Mouse (Mus musculus): Measurements from ENCODE around the gene Abca17. TPM values are rescaled to one million over a fixed set of nuclear protein-coding genes. Genes with fewer than 3 reads are reported as not detected.

Abca17 gene
- total RNA-seq, 2 experiments from 2014 or later, result 1.3 to 1.7 TPM

GRCm38 (mm10) chr17:24226721-24227120, 124.1 kb downstream of the Abca17 start:
- H3K4me3 ChIP-seq, result no peak overlapping the region
- no peak overlapping the region for H3K27ac ChIP-seq
- DNase-seq (ENCODE audit: extremely low spot score in 1 of 2, low spot score in 2 of 2), result no peak
- no peak for TF ChIP-seq CTCF (IDR thresholded peaks at IDR 0.05)
- intact Hi-C loops (cut with DNase I), result no loop called here

GRCm38 (mm10) chr17:24225851-24226250, 125.0 kb downstream of the Abca17 start:
- TF ChIP-seq CTCF (IDR thresholded peaks at IDR 0.05), result no peak
- no peak overlapping the region for H3K4me3 ChIP-seq
- H3K27ac ChIP-seq, result no peak overlapping the region
- no peak for DNase-seq (ENCODE audit: extremely low spot score in 1 of 2, low spot score in 2 of 2)
- intact Hi-C loops (cut with DNase I), result no loop called here

- no peak for DNase-seq (ENCODE audit: extremely low spot score in 1 of 2, low spot score in 2 of 2)
- Histone ChIP-seq H3K4me3 (no peak overlapping the region), H3K27ac (no peak overlapping the region)
- intact Hi-C loops (cut with DNase I), result no loop called here
- no peak for TF ChIP-seq CTCF (IDR thresholded peaks at IDR 0.05)
These were observed 126.1 kb downstream of the Abca17 start for GRCm38 (mm10) chr17:24224741-24225140.

DNA sequence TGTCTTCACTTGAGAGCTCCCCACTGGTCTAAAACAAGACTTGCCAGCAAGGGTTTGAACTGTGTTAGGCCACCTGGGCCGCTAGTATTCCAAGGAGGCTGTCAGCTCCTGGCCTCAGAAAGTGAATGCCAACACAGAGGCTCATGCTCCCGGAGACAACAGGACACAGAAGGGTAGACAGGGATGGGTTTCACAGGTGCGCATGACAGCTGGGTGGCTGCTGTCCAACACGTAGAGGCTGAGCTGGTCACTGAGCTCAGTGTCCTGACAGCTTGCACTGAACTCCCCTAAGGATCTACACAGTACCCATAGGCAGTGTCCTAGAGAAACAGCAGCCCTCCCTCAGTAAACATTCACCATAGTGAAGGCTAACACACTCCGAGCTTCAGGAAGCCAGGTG, 127.4 kb downstream of the Abca17 start:
- TF ChIP-seq CTCF (IDR thresholded peaks at IDR 0.05), result no peak
- Histone ChIP-seq H3K27ac (no peak overlapping the region), H3K4me3 (no peak overlapping the region)
- no peak for DNase-seq (ENCODE audit: extremely low spot score in 1 of 2, low spot score in 2 of 2)
- intact Hi-C loops (cut with DNase I), result no loop called here

- intact Hi-C loops (cut with DNase I), result no loop called here
- H3K27ac ChIP-seq, result no peak overlapping the region
These were observed 128.2 kb downstream of the Abca17 start for GRCm38 (mm10) chr17:24222653-24223052.

DNA sequence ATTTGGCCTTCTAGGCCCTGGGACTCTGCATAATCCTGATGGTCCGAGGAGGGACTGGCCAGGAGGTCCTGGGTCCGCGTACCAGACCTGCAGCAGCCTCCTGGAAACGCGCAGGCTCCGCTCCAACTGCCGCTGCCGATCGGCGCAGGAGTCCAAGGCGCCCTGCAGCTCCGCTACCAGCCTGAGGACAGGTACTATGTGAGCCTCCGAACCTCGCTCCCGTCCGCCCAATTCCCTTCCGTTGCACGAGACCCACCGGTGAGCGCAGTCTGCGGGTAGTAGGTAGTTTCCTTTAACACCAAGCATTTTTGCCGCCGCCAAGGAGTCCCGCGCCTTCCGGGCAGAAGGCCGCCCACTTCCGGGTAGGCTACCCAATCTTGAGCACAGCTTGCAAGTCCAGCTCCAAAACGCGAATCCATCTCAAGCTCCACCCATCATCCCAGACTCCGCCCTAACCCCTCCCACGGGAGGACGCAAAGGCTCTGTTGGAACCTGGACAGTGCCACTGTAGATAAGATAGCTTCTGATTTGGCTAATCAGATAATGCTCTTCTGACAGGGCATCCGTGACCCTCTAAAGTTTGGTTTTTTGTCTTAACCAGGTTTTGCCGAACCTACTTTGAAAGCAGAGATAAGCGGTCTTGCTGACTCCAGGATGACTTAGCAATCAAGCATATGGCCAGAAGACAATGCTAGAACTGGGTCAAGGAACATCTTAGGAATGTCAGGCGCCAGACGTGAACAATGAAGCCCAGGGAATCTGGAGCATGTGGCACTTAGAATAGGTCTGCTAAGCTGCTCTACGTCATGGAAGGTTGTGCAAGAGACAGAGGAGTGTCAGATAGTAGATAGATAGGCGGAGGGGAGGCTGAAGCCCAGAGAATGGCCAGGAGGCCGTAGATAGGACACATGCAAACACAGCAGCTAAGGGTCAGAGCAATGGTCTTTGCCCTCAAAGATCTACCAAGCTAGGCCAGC, 130.1 kb downstream of the Abca17 start, which contains the start of gene Tedc2:
Gene Tedc2, minus strand, starts transcription at position 417 of the 977 bp plus-strand sequence.
- intact Hi-C loops (cut with DNase I), result no loop called here
- TF ChIP-seq CTCF (IDR thresholded peaks at IDR 0.05), result no peak
- DNase-seq (ENCODE audit: extremely low spot score in 1 of 2, low spot score in 2 of 2), result peak; percentile 89 to 90
- Histone ChIP-seq H3K27ac (peak within 1 kb of the TSS; percentile 89), H3K4me3 (peak within 1 kb of the TSS; percentile 83)

More at GRCm38 (mm10) chr17:24222653-24223052, 128.2 kb downstream of the Abca17 start:
- no peak for TF ChIP-seq CTCF (IDR thresholded peaks at IDR 0.05)
- H3K4me3 ChIP-seq, result no peak overlapping the region
- DNase-seq (ENCODE audit: extremely low spot score in 1 of 2, low spot score in 2 of 2), result no peak

DNA sequence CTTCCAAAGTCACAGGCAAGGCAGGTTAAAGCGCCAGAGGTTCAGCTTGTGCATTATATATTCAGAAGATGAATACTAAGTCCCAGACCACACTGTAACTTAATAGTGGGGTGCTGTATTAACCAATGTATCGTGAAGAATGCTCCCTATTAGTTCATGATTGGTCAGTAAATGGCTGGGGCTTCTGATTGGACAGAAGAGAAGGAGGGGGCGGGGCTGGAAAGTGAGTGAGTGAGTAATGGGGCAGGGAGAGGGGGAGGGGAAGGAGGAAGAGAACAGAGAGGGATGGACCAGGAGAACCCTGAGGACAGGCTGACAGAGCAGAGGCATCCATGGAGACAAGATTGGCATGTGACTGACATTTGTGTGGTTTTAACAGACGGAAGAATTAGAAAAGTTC, 134.0 kb downstream of the Abca17 start:
- H3K27ac ChIP-seq, result no peak overlapping the region
- H3K4me3 ChIP-seq, result no peak overlapping the region
- intact Hi-C loops (cut with DNase I), result no loop called here
- no peak for TF ChIP-seq CTCF (IDR thresholded peaks at IDR 0.05)
- DNase-seq (ENCODE audit: extremely low spot score in 1 of 2, low spot score in 2 of 2), result no peak

Small RNA genes lying within 50 kb of the gene (microRNA-seq; reads per million reads assigned to microRNA genes)
- gene Gm24427 (0 reads per million in 2 experiments), gene Mir5134 (2.4 to 4.6 reads per million in 2 experiments), gene Mir6965 (0 to 0.24 reads per million in 2 experiments)

Other genes with a start within 250 kb of the Abca17 start
- gene Pdpk1, start 200.1 kb downstream of the Abca17 start, total RNA-seq (2021), result 100 to 1,000 TPM; 114 to 116 TPM
- 10 to 100 TPM; 29.2 to 32.0 TPM for gene Amdhd2, start 187.3 kb downstream of the Abca17 start, total RNA-seq (2021)
- 1,000 to 10,000 TPM; 1,211 to 1,240 TPM for gene Atp6v0c, start 181.4 kb downstream of the Abca17 start, total RNA-seq (2021)
- 10 to 100 TPM; 63.3 to 69.7 TPM for gene Tbc1d24, start 145.5 kb downstream of the Abca17 start, total RNA-seq (2021)
- gene Ntn3, start 141.5 kb downstream of the Abca17 start, total RNA-seq (2021), result 10 to 100 TPM; 10.5 to 11.5 TPM
- 10 to 100 TPM; 10.8 to 11.0 TPM for gene Tedc2, start 130.2 kb downstream of the Abca17 start, total RNA-seq (2021)
- gene Ccnf, start 99.6 kb downstream of the Abca17 start, total RNA-seq (2021), result 1 to 10 TPM; 7.9 to 8.8 TPM
- 10 to 100 TPM; 76.7 to 78.5 TPM for gene Abca3, start 882 bp upstream of the Abca17 start, total RNA-seq (2021)
- 100 to 1,000 TPM; 131 to 142 TPM for gene Rnps1, start 63.5 kb upstream of the Abca17 start, total RNA-seq (2021)
- gene Eci1, start 75.6 kb upstream of the Abca17 start, total RNA-seq (2021), result 10 to 100 TPM; 24.4 to 26.2 TPM
- gene Dnase1l2, start 92.0 kb upstream of the Abca17 start, total RNA-seq (2021), result 10 to 100 TPM in 1 of 2 experiments, 1 to 10 TPM in 1; 6.8 to 14.8 TPM
- gene E4f1, start 119.2 kb upstream of the Abca17 start, total RNA-seq (2021), result 10 to 100 TPM; 37.7 to 41.7 TPM
- 10 to 100 TPM; 65.8 to 69.6 TPM for gene Pgp, start 119.3 kb upstream of the Abca17 start, total RNA-seq (2021)
- 1 to 10 TPM; 1.7 to 1.9 TPM for gene Bricd5, start 122.8 kb upstream of the Abca17 start, total RNA-seq (2021)
- gene Mlst8, start 128.0 kb upstream of the Abca17 start, total RNA-seq (2021), result 10 to 100 TPM; 34.5 to 37.1 TPM
- 100 to 1,000 TPM; 134 to 144 TPM for gene Caskin1, start 137.5 kb upstream of the Abca17 start, total RNA-seq (2021)
- gene Traf7, start 176.9 kb upstream of the Abca17 start, total RNA-seq (2021), result 10 to 100 TPM; 81.3 to 85.3 TPM
- gene Rab26, start 183.1 kb upstream of the Abca17 start, total RNA-seq (2021), result 10 to 100 TPM; 53.6 to 54.1 TPM
- 10 to 100 TPM; 89.1 to 97.5 TPM for gene Pkd1, start 198.8 kb upstream of the Abca17 start, total RNA-seq (2021)